Mouse (Mus musculus): ENCODE measurements around the gene Hmbs.
"Not testable (repeated sequence)": the region's sequence is repeated elsewhere in the genome, so short reads cannot be mapped to it uniquely, and the experiment has no call there.

DNA sequence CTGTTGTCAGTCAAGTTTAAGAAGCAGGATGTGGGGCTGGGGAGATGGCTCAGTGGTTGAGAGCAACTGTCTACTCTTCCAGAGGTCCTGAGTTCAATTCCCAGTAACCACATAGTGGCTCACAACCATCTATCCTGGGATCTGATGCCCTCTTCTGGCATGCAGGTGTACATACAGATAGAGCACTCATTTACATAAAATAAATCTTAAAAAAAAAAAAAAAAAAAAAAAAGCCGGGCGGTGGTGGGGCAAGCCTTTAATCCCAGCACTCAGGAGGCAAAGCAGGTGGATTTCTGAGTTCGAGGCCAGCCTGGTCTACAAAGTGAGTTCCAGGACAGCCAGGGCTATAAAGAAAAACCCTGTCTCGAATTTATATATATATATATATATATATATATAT lies 20.4 kb downstream of the Hmbs start:
- not testable (repeated sequence) for TF ChIP-seq CTCF (IDR thresholded peaks at IDR 0.05; ENCODE audit: low read depth, low read length); POLR2A (IDR thresholded peaks at IDR 0.05; ENCODE audit: insufficient read depth, low read length)

Measured in ES-Bruce4 (cell line).